Mouse (Mus musculus): ENCODE data around the gene Krtap19-2. TPM values are rescaled to one million over a fixed set of nuclear protein-coding genes. Genes with fewer than 3 reads are reported as not detected.

The Krtap19-2 gene
- total RNA-seq, 1 experiment: not detected

DNA sequence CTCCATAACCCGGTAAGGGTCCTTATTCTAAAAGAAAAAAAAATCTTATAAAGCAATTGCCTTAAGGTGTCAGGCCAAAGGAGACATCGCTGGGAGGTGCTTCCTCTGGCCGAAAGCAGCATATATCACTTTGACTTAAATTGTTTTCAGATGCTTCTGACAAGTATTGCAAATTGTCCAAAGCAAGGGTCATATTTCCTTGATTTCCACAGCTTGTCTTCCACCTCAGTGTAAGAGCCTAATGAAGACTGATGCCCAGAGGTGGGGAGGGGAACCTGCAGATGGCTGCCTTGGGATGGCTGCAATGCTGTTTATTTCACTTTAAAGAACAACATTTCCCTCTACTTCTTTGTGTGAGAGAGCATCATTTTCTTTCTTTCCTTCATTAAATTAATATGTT lies 47.1 kb downstream of the Krtap19-2 start:
- no peak overlapping the region for H3K9ac ChIP-seq (ENCODE audit: insufficient read depth, low read depth, low read length, poor library complexity, severe bottlenecking)
- in situ Hi-C loops (cut with MboI; ENCODE audit: low sequenced_read_pairs in 2 of 2, unreplicated experiment in 2 of 2): no loop called here
- no peak overlapping the region for H3K27ac ChIP-seq (ENCODE audit: insufficient read depth, low read depth, low read length, poor library complexity, severe bottlenecking)
- H3K4me1 ChIP-seq (ENCODE audit: control insufficient read depth in 2 of 2, insufficient read depth in 2 of 2, low read length in 2 of 2, poor library complexity in 1 of 2): no peaks in the 10 kb centered on the region
- H3K4me3 ChIP-seq (ENCODE audit: insufficient read depth in 1 of 2, low read depth in 1 of 2, low read length in 2 of 2, poor library complexity in 1 of 2, severe bottlenecking in 1 of 2): no peak overlapping the region
- H3K9me3 ChIP-seq (ENCODE audit: control insufficient read depth, insufficient read depth, low read depth, low read length): no peaks in the 10 kb centered on the region
- DNase-seq (ENCODE audit: low read depth, low spot score): no peak
- TF ChIP-seq CHD2 (IDR thresholded peaks at IDR 0.05; ENCODE audit: low read depth, low read length) (no peak), MAFK (IDR thresholded peaks at IDR 0.05; ENCODE audit: insufficient read depth, low read depth, low read length) (no peak), ZC3H11A (IDR thresholded peaks at IDR 0.05; ENCODE audit: borderline replicate concordance, low read depth, low read length) (no peak), ZNF384 (IDR thresholded peaks at IDR 0.05; ENCODE audit: low read depth, low read length) (no peak), HCFC1 (IDR thresholded peaks at IDR 0.05; ENCODE audit: borderline replicate concordance, insufficient read depth, low read length) (no peak)
- H3K36me3 ChIP-seq (ENCODE audit: control insufficient read depth, insufficient read depth, low read length, poor library complexity, severe bottlenecking): no peaks in the 10 kb centered on the region

DNA sequence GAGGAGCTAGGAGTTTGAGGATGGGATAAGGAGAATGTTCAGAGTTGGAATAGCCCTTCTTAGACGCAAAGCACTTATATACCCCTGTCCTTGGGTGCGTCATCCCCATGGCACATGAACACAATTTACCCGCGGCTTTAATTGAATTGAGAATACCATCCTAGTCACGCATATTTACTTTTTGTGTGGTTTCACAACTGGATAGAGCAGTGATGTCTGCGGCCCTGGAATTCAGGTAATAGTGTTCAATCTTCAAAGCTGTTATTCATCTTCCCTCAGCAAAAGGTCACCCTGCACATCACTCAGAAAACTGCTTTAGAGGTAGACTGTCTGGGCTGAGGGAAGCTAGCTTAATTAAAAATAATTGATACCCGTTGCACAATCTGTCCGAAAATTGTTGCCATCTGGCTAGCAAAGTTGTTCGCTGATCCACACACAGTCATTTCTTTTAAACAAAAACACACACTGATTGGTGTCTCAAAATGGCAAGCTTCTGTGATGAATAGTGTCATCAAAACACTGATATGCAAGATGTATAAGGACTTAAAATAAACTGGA lies 47.9 kb downstream of the Krtap19-2 start, which contains the start of gene Krtap14:
Krtap14 (minus strand) TSS at position 51 of the 558 bp plus-strand sequence.
- DNase-seq (ENCODE audit: low read depth, low spot score): no peak
- in situ Hi-C loops (cut with MboI; ENCODE audit: low sequenced_read_pairs in 2 of 2, unreplicated experiment in 2 of 2): no loop called here
- TF ChIP-seq CHD2 (IDR thresholded peaks at IDR 0.05; ENCODE audit: low read depth, low read length) (no peak), ZC3H11A (IDR thresholded peaks at IDR 0.05; ENCODE audit: borderline replicate concordance, low read depth, low read length) (no peak), HCFC1 (IDR thresholded peaks at IDR 0.05; ENCODE audit: borderline replicate concordance, insufficient read depth, low read length) (no peak), ZNF384 (IDR thresholded peaks at IDR 0.05; ENCODE audit: low read depth, low read length) (no peak), MAFK (IDR thresholded peaks at IDR 0.05; ENCODE audit: insufficient read depth, low read depth, low read length) (no peak)
- H3K9me3 ChIP-seq (ENCODE audit: control insufficient read depth, insufficient read depth, low read depth, low read length): no peaks in the 10 kb centered on the region
- no peaks in the 10 kb centered on the region for H3K36me3 ChIP-seq (ENCODE audit: control insufficient read depth, insufficient read depth, low read length, poor library complexity, severe bottlenecking)
- no peak within 1 kb of the TSS for H3K4me3 ChIP-seq (ENCODE audit: insufficient read depth in 1 of 2, low read depth in 1 of 2, low read length in 2 of 2, poor library complexity in 1 of 2, severe bottlenecking in 1 of 2)
- H3K27ac ChIP-seq (ENCODE audit: insufficient read depth, low read depth, low read length, poor library complexity, severe bottlenecking): no peak within 1 kb of the TSS
- no peak within 1 kb of the TSS for H3K9ac ChIP-seq (ENCODE audit: insufficient read depth, low read depth, low read length, poor library complexity, severe bottlenecking)
- H3K4me1 ChIP-seq (ENCODE audit: control insufficient read depth in 2 of 2, insufficient read depth in 2 of 2, low read length in 2 of 2, poor library complexity in 1 of 2): no peaks in the 10 kb centered on the region

DNA sequence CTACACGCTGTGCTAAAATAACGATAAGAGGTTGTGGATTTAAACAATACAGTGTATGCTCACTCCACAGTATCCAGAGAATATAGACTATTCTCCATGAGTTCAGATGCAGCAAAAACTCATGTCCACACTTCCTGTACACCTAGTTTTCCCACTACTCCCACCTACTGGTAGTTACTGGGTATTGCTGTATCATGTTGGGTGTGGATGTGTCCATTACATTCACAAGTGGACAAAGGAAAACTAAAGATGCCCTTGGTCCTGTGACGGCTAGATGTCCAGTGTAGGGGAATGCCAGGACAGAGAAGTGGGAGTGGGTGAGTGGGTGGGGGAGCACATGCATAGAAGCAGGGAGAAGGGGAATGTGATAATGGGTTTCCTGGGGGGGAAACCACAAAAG lies 50.3 kb downstream of the Krtap19-2 start:
- Histone ChIP-seq H3K9ac (ENCODE audit: insufficient read depth, low read depth, low read length, poor library complexity, severe bottlenecking) (no peak overlapping the region), H3K4me3 (ENCODE audit: insufficient read depth in 1 of 2, low read depth in 1 of 2, low read length in 2 of 2, poor library complexity in 1 of 2, severe bottlenecking in 1 of 2) (no peak overlapping the region), H3K27ac (ENCODE audit: insufficient read depth, low read depth, low read length, poor library complexity, severe bottlenecking) (no peak overlapping the region), H3K4me1 (ENCODE audit: control insufficient read depth in 2 of 2, insufficient read depth in 2 of 2, low read length in 2 of 2, poor library complexity in 1 of 2) (no peaks in the 10 kb centered on the region), H3K9me3 (ENCODE audit: control insufficient read depth, insufficient read depth, low read depth, low read length) (no peaks in the 10 kb centered on the region), H3K36me3 (ENCODE audit: control insufficient read depth, insufficient read depth, low read length, poor library complexity, severe bottlenecking) (no peaks in the 10 kb centered on the region)
- in situ Hi-C loops (cut with MboI; ENCODE audit: low sequenced_read_pairs in 2 of 2, unreplicated experiment in 2 of 2): no loop called here
- DNase-seq (ENCODE audit: low read depth, low spot score): peak; percentile 41
- TF ChIP-seq HCFC1 (IDR thresholded peaks at IDR 0.05; ENCODE audit: borderline replicate concordance, insufficient read depth, low read length) (no peak), CHD2 (IDR thresholded peaks at IDR 0.05; ENCODE audit: low read depth, low read length) (no peak), ZC3H11A (IDR thresholded peaks at IDR 0.05; ENCODE audit: borderline replicate concordance, low read depth, low read length) (no peak), ZNF384 (IDR thresholded peaks at IDR 0.05; ENCODE audit: low read depth, low read length) (no peak), MAFK (IDR thresholded peaks at IDR 0.05; ENCODE audit: insufficient read depth, low read depth, low read length) (no peak)

Other genes starting within 250 kb of the Krtap19-2 start
- not detected in 2 replicates for gene 2310079G19Rik, start 246.6 kb downstream of the Krtap19-2 start, total RNA-seq (2012; rRNA removed)
- gene Krtap26-1, start 226.5 kb downstream of the Krtap19-2 start, total RNA-seq (2012; rRNA removed): not detected in 2 replicates
- gene Krtap27-1, start 202.6 kb downstream of the Krtap19-2 start, total RNA-seq (2012; rRNA removed): not detected in 2 replicates
- not detected in 2 replicates for gene 2310061N02Rik, start 166.3 kb downstream of the Krtap19-2 start, total RNA-seq (2012; rRNA removed)
- gene Krtap13-1, start 145.4 kb downstream of the Krtap19-2 start, total RNA-seq (2012; rRNA removed): not detected in 2 replicates
- gene Krtap13, start 122.6 kb downstream of the Krtap19-2 start, total RNA-seq (2012; rRNA removed): not detected in 2 replicates
- not detected in 2 replicates for gene 2310034C09Rik, start 115.4 kb downstream of the Krtap19-2 start, total RNA-seq (2012; rRNA removed)
- gene 2310057N15Rik, start 100.1 kb downstream of the Krtap19-2 start, total RNA-seq (2012; rRNA removed): not detected in 2 replicates
- gene Gm5965, start 96.4 kb downstream of the Krtap19-2 start, total RNA-seq (2012; rRNA removed): not detected in 2 replicates
- not detected in 2 replicates for gene Gm20741, start 62.0 kb downstream of the Krtap19-2 start, total RNA-seq (2012; rRNA removed)
- not detected in 2 replicates for gene Krtap15, start 54.1 kb downstream of the Krtap19-2 start, total RNA-seq (2012; rRNA removed)
- not detected in 2 replicates for gene Krtap14, start 48.1 kb downstream of the Krtap19-2 start, total RNA-seq (2012; rRNA removed)
- gene Krtap19-1, start 4.9 kb downstream of the Krtap19-2 start, total RNA-seq (2012; rRNA removed): not detected in 2 replicates
- gene Krtap19-3, start 3.8 kb upstream of the Krtap19-2 start, total RNA-seq (2012; rRNA removed): not detected in 2 replicates
- not detected in 2 replicates for gene Krtap19-4, start 10.8 kb upstream of the Krtap19-2 start, total RNA-seq (2012; rRNA removed)
- not detected in 2 replicates for gene Krtap19-5, start 22.2 kb upstream of the Krtap19-2 start, total RNA-seq (2012; rRNA removed)
- not detected in 2 replicates for gene Krtap19-9b, start 58.0 kb upstream of the Krtap19-2 start, total RNA-seq (2012; rRNA removed)
- not detected in 2 replicates for gene Krtap16-3, start 88.6 kb upstream of the Krtap19-2 start, total RNA-seq (2012; rRNA removed)
- not detected in 2 replicates for gene Krtap22-2, start 136.5 kb upstream of the Krtap19-2 start, total RNA-seq (2012; rRNA removed)
- not detected in 2 replicates for gene Gm10229, start 141.0 kb upstream of the Krtap19-2 start, total RNA-seq (2012; rRNA removed)
- not detected in 2 replicates for gene Krtap6-1, start 157.4 kb upstream of the Krtap19-2 start, total RNA-seq (2012; rRNA removed)
- gene Gm10228, start 167.2 kb upstream of the Krtap19-2 start, total RNA-seq (2012; rRNA removed): not detected in 2 replicates
- gene Krtap6-5, start 173.6 kb upstream of the Krtap19-2 start, total RNA-seq (2012; rRNA removed): 0.80 and 1.1 TPM in 2 replicates
- not detected in 2 replicates for gene 1110025L11Rik, start 189.7 kb upstream of the Krtap19-2 start, total RNA-seq (2012; rRNA removed)
- not detected in 2 replicates for gene Krtap6-3, start 209.7 kb upstream of the Krtap19-2 start, total RNA-seq (2012; rRNA removed)